Mouse (Mus musculus): Measurements from ENCODE around the gene Slc1a2. TPM values are rescaled to one million over a fixed set of nuclear protein-coding genes. Genes with fewer than 3 reads are reported as not detected.

Gene Slc1a2
- polyA plus RNA-seq, 1 experiment from 2014 or later, result 0.16 TPM

DNA sequence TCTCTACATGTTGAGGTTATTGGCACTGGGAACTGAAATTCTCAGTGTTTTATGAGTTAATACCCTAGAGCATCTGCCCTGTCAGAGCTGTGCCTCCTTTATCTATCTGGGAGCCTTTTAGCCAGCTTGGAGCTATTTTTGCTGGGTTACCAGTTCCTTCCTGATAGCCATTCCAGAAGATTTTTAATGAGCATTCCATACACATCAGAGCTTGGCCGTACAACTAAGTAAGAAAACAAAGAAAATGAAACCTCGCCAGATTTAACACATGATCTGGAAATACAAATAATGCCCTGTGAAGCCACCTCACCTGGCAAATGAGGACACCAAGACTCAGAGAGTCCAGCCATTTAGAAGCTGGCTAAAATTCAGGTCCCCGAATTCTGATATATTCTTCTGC is 104.7 kb downstream of the Slc1a2 start:
- no peaks in the 10 kb centered on the region for H3K27me3 ChIP-seq
- H3K36me3 ChIP-seq, result no peaks in the 10 kb centered on the region
- H3K4me1 ChIP-seq (replicated peaks), result no peaks in the 10 kb centered on the region
- 82% methylated on average over 3 of the region's 3 CpGs for WGBS
- H3K27ac ChIP-seq, result no peak overlapping the region
- no peaks in the 10 kb centered on the region for H3K9me3 ChIP-seq
- ATAC-seq (ENCODE audit: insufficient number of reproducible peaks, insufficient read depth, low FRiP score, low TSS enrichment, low read depth), result no peak
- no peak overlapping the region for H3K4me3 ChIP-seq (replicated peaks)
- no peak overlapping the region for H3K4me2 ChIP-seq
- no peak overlapping the region for H3K9ac ChIP-seq (replicated peaks)

DNA sequence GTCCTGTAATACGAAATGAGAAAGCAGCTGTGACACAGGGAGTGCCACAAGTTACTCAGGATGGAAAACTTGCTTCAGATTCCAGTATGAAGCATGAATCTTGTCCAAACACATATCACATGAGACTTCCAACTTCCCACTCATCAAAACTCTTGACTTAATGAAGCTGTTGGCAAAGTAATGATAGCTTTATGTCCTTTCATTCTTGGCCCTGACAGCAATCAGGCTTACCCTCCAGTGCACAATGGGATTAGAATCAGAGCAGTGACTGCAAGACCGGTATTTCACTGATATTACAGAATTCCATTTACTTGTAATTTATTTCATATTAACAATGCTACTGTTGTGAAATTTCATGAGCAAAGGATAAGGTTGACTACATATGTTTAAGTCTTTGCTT is 105.5 kb downstream of the Slc1a2 start:
- Histone ChIP-seq H3K4me3 (replicated peaks) (no peak overlapping the region), H3K36me3 (no peaks in the 10 kb centered on the region), H3K9ac (replicated peaks) (no peak overlapping the region), H3K9me3 (no peaks in the 10 kb centered on the region), H3K27ac (no peak overlapping the region), H3K4me2 (no peak overlapping the region), H3K4me1 (replicated peaks) (no peaks in the 10 kb centered on the region), H3K27me3 (no peaks in the 10 kb centered on the region)
- no peak for ATAC-seq (ENCODE audit: insufficient number of reproducible peaks, insufficient read depth, low FRiP score, low TSS enrichment, low read depth)
- 84% methylated on average over 2 of the region's 2 CpGs for WGBS

DNA sequence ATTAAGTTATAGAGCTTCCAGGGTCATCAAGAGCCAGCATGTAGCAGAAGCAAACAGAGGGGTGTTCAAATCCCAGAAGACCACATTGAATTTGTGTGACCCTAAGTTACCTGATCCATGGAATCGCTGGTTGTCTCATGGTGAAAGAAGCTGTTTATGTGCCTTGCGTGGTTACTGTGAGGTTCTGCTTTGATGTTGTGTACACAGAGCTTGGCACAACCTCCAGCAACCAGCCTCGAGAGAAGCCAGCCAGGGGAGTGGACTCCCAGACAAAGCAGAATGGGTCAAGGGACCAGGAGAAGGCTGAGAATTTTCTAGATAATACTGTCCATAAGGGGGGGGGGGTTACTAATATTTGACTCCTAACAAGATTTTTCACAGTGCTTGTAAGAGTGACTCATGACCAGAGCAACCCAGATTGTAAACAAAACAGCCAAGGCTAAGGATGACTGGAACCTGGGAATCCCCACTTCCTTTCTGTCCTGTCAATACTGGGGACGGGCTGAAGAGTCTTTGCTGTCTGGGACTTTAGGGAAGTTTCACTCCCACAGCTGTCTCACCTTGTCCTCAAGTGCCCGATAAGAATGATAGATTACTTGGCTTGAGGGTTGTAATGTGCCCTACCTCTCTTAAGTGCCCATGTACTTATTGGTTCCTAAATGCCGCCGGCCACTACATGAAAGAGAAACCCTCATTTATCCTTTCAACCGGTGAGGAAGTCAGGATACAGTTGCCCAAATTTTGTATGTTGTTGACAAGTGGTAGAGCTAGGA is 106.3 kb downstream of the Slc1a2 start:
- Histone ChIP-seq H3K9ac (replicated peaks) (no peak overlapping the region), H3K36me3 (no peaks in the 10 kb centered on the region), H3K4me1 (replicated peaks) (no peaks in the 10 kb centered on the region), H3K9me3 (no peaks in the 10 kb centered on the region), H3K27me3 (no peaks in the 10 kb centered on the region), H3K4me2 (no peak overlapping the region), H3K4me3 (replicated peaks) (no peak overlapping the region), H3K27ac (no peak overlapping the region)
- no peak for ATAC-seq (ENCODE audit: insufficient number of reproducible peaks, insufficient read depth, low FRiP score, low TSS enrichment, low read depth)
- 62% methylated on average over 8 of the region's 8 CpGs for WGBS

DNA sequence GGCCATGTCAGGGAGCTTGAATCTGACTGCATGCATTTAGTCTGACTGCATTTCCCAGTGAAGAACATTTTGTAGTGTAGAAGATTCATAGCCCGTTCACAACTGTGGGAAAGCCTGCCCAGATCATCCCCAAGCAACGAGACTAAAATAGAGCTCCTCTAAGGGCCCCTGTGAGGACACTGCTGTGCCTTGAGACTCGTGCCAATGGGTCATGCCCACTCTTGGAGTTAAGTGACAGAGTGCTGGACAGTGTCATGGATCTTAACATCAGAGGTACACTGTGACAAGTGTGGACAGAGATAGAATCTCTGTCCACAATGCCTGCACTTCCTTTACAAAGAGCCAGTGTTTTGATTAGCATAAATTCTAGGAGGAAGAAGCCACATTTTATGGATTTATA is 109.8 kb downstream of the Slc1a2 start:
- H3K4me1 ChIP-seq (replicated peaks), result no peaks in the 10 kb centered on the region
- H3K4me2 ChIP-seq, result no peak overlapping the region
- no peak overlapping the region for H3K9ac ChIP-seq (replicated peaks)
- H3K9me3 ChIP-seq, result no peaks in the 10 kb centered on the region
- no peak for ATAC-seq (ENCODE audit: insufficient number of reproducible peaks, insufficient read depth, low FRiP score, low TSS enrichment, low read depth)
- no peak overlapping the region for H3K4me3 ChIP-seq (replicated peaks)
- whole genome bisulfite sequencing, result 67% methylated on average over 3 of the region's 3 CpGs
- no peaks in the 10 kb centered on the region for H3K27me3 ChIP-seq
- H3K36me3 ChIP-seq, result no peaks in the 10 kb centered on the region
- H3K27ac ChIP-seq, result no peak overlapping the region

DNA sequence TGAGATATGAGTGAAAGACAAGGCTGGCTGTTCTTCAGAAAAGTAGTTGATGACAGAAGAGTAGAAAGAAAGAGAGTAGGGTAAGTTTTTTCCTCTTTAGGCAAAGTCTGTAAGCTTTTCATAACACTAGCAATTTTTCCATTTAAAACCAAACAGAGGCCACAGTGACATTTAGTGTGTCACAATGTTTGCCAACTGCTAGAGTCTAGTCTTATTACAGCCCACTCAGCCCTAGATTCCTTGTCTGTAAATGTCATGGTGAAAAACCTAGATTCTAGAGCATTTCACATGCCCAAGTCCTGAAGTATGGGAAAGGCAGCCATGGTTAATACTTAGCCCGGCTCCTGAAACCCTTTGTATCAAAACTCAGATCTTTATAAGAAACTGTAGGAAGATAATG is 112.8 kb downstream of the Slc1a2 start:
- WGBS, result 88% methylated on average over 1 of the region's 1 CpGs
- ATAC-seq (ENCODE audit: insufficient number of reproducible peaks, insufficient read depth, low FRiP score, low TSS enrichment, low read depth), result no peak
- no peak overlapping the region for H3K27ac ChIP-seq
- H3K9me3 ChIP-seq, result no peaks in the 10 kb centered on the region
- H3K27me3 ChIP-seq, result no peaks in the 10 kb centered on the region
- H3K4me2 ChIP-seq, result no peak overlapping the region
- H3K4me1 ChIP-seq (replicated peaks), result no peaks in the 10 kb centered on the region
- no peaks in the 10 kb centered on the region for H3K36me3 ChIP-seq
- no peak overlapping the region for H3K9ac ChIP-seq (replicated peaks)
- H3K4me3 ChIP-seq (replicated peaks), result no peak overlapping the region

DNA sequence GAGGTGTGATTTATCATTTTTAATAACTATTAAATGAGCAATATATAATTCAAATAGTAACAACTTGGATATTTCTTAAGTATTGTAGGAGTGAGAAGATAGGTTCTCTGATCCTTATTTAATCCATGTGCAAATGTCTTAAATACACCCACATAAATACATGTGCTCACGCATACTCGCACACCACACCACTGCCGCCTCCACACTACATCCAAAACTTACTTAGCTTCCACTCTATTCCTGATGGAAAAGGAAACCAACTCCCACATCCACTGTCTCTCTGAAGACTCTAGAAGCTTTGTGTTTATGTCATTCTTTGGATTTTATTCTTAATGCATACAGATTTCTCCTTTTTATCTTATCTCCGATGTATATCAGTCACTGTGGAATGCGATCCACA is 113.8 kb downstream of the Slc1a2 start:
- H3K4me3 ChIP-seq (replicated peaks), result no peak overlapping the region

DNA sequence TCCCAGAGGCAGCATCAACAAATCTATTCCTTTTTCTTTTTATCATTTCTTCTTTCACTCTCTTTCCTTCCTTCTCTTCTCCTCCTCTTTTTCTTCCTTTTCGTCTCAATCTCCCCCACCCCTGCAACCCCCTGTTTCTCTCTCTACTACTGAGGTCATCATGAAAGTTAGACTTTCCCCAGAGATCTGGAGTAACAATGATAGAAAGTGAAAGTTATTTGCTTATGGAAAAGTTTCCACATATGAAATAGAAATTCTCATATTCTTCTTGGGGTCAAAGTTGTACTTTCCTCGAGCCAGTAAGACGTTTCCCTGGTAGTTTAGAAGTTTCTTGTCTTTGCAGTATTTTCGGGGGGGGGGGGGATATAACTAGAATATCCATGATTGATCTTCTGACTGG is 116.2 kb downstream of the Slc1a2 start:
- Histone ChIP-seq H3K4me2 (no peak overlapping the region), H3K4me1 (replicated peaks) (no peaks in the 10 kb centered on the region), H3K9ac (replicated peaks) (no peak overlapping the region), H3K27me3 (no peaks in the 10 kb centered on the region), H3K27ac (no peak overlapping the region), H3K4me3 (replicated peaks) (no peak overlapping the region), H3K36me3 (no peaks in the 10 kb centered on the region), H3K9me3 (no peaks in the 10 kb centered on the region)
- 83% methylated on average over 4 of the region's 4 CpGs for WGBS
- no peak for ATAC-seq (ENCODE audit: insufficient number of reproducible peaks, insufficient read depth, low FRiP score, low TSS enrichment, low read depth)

More for the DNA sequence above, 113.8 kb downstream of the Slc1a2 start:
- Histone ChIP-seq H3K27me3 (no peaks in the 10 kb centered on the region), H3K9ac (replicated peaks) (no peak overlapping the region), H3K4me1 (replicated peaks) (no peaks in the 10 kb centered on the region), H3K27ac (no peak overlapping the region), H3K9me3 (no peaks in the 10 kb centered on the region), H3K4me2 (no peak overlapping the region), H3K36me3 (no peaks in the 10 kb centered on the region)
- WGBS, result over 99% methylated on average over 5 of the region's 5 CpGs
- ATAC-seq (ENCODE audit: insufficient number of reproducible peaks, insufficient read depth, low FRiP score, low TSS enrichment, low read depth), result no peak

DNA sequence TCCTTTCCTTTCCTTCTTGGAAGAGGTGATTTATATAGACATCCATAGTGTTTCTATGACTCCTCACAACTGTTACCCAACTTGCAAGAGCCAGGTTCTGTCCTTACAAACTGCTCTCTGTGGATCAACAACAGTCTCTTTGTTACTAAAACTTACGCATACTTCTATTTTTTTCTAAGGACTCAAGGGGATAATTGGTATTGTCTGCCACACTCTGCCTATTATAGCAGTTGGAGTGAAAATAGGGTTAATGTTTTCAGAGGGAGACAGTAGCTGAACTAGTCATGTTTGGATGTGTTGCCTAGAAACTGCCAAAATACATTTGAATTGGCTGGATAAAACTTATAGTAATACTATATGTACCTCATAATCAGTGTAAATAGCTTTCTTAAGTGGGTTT is 117.1 kb downstream of the Slc1a2 start:
- no peaks in the 10 kb centered on the region for H3K36me3 ChIP-seq
- H3K4me2 ChIP-seq, result no peak overlapping the region
- no peaks in the 10 kb centered on the region for H3K27me3 ChIP-seq
- no peak for ATAC-seq (ENCODE audit: insufficient number of reproducible peaks, insufficient read depth, low FRiP score, low TSS enrichment, low read depth)
- no peak overlapping the region for H3K4me3 ChIP-seq (replicated peaks)
- no peak overlapping the region for H3K9ac ChIP-seq (replicated peaks)
- no peaks in the 10 kb centered on the region for H3K9me3 ChIP-seq
- 59% methylated on average over 1 of the region's 1 CpGs for WGBS
- H3K27ac ChIP-seq, result no peak overlapping the region
- H3K4me1 ChIP-seq (replicated peaks), result no peaks in the 10 kb centered on the region

DNA sequence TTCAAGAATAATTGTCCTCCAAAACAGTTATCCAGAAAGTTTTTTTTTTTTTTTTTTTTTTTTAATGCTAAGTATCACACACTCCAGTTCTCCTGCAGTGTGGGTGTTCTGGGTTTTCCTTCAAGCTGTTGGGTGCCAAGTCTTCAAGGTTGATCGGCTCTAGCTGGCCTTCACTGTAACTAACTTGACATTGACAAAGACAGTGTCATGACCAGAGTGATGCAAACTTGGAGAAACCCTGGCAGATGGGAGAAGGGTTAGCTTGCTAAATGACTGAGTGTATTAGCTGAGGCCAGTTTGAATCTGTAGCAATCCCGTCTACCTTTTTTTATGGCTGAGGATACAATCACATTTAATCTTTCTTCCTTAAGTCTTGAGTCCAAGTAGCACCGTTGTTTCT is 119.7 kb downstream of the Slc1a2 start:
- Histone ChIP-seq H3K4me3 (replicated peaks) (no peak overlapping the region), H3K4me2 (no peak overlapping the region), H3K36me3 (no peaks in the 10 kb centered on the region), H3K27ac (no peak overlapping the region), H3K4me1 (replicated peaks) (no peaks in the 10 kb centered on the region), H3K27me3 (no peaks in the 10 kb centered on the region), H3K9me3 (no peaks in the 10 kb centered on the region), H3K9ac (replicated peaks) (no peak overlapping the region)
- WGBS, result 91% methylated on average over 3 of the region's 3 CpGs
- no peak for ATAC-seq (ENCODE audit: insufficient number of reproducible peaks, insufficient read depth, low FRiP score, low TSS enrichment, low read depth)

DNA sequence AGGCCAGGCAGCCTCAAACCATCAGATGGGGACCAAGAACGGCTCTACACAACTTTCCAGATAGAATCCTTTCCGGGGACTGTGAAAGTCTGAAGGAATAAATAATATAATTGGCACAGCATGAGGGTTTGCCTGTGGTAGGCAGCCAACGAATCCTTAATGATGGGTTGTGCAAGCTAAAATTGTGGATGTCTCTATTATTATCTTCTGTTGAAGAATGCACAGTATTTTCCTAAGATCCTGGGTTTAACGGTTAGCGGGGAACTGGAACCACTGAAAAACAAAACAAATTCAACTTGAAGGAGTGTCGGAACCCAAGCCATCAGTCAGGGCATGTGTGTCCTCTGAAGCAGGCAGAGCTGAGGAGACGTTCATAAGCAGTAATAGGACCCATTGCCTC is 124.3 kb downstream of the Slc1a2 start:
- Histone ChIP-seq H3K4me2 (no peak overlapping the region), H3K4me1 (replicated peaks) (no peaks in the 10 kb centered on the region), H3K27me3 (no peaks in the 10 kb centered on the region), H3K9ac (replicated peaks) (no peak overlapping the region), H3K27ac (no peak overlapping the region), H3K4me3 (replicated peaks) (no peak overlapping the region), H3K9me3 (no peaks in the 10 kb centered on the region), H3K36me3 (no peaks in the 10 kb centered on the region)
- no peak for ATAC-seq (ENCODE audit: insufficient number of reproducible peaks, insufficient read depth, low FRiP score, low TSS enrichment, low read depth)
- WGBS, result 82% methylated on average over 7 of the region's 7 CpGs

DNA sequence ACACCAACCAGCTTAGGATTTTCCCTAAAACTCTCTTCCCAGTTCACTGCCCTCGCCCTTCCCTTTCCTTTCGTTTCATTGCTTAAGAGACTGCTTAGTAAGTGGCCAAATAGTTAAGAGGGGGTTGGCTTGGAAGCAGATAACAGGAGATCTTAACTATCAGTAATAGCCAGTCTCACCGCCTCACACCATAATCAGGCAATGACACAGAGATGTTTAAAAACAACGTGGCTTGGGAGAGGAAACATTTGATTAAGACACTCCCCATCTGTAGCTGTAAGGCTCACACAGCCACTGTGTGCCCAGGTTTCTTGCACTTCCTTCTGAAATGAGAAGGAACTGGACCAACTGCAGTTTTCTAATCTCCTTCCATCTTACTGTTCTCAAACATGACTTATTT is 127.2 kb downstream of the Slc1a2 start:
- Histone ChIP-seq H3K27me3 (no peaks in the 10 kb centered on the region), H3K4me3 (replicated peaks) (no peak overlapping the region), H3K36me3 (no peaks in the 10 kb centered on the region), H3K4me1 (replicated peaks) (no peaks in the 10 kb centered on the region), H3K27ac (no peak overlapping the region), H3K4me2 (no peak overlapping the region), H3K9ac (replicated peaks) (no peak overlapping the region), H3K9me3 (no peaks in the 10 kb centered on the region)
- ATAC-seq (ENCODE audit: insufficient number of reproducible peaks, insufficient read depth, low FRiP score, low TSS enrichment, low read depth), result no peak
- 65% methylated on average over 4 of the region's 4 CpGs for WGBS

DNA sequence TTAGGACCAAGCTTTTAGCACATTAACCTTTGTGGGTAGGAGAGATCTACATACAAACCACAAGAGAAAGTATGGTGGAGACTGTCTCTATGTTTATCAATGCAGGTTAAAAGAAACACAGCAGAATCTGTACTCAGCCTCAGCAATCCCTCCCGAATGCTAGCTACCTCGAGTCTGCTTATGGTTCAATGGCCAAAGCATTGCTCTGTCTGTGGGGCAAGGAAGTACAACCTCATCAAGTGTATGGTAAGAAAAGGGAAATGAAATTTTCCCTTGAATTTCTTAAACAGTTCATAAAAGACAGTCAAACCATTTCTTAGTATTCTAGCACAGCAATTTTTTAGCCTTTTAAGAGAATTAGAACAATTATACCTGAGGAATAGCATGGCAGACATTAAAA is 133.2 kb downstream of the Slc1a2 start:
- no peaks in the 10 kb centered on the region for H3K9me3 ChIP-seq
- 0 out of 2 replicates have a peak, but pooled peaks cover 4% of the 10 kb centered on the region for H3K4me1 ChIP-seq (replicated peaks)
- H3K4me3 ChIP-seq (replicated peaks), result no peak overlapping the region
- H3K27me3 ChIP-seq, result no peaks in the 10 kb centered on the region
- no peaks in the 10 kb centered on the region for H3K36me3 ChIP-seq
- no peak overlapping the region for H3K27ac ChIP-seq
- no peak overlapping the region for H3K4me2 ChIP-seq
- ATAC-seq (ENCODE audit: insufficient number of reproducible peaks, insufficient read depth, low FRiP score, low TSS enrichment, low read depth), result no peak
- 77% methylated on average over 2 of the region's 2 CpGs for WGBS
- H3K9ac ChIP-seq (replicated peaks), result no peak overlapping the region
